10 mouse cellular contexts compared by ENCODE assay signal in genomic region chr11:82139492-82140094, GRCm38 (mm10). TPM values are rescaled to one million over a fixed set of nuclear protein-coding genes. Genes with fewer than 3 reads are reported as not detected.
DNase-seq lines count a peak whose midpoint lies in the region; ATAC-seq and TF ChIP-seq lines count a peak whose summit lies in the region.
"Had no signal": no experiment of that assay in that cellular context is flagged by ENCODE, and none has a peak within 500 bp of the region (broad histone marks: within the 10 kb centered on the region; RNA-seq: fewer than 3 reads in every experiment).

No protein-coding gene starts in this region.

- no peak overlapping the region for H3K4me3 ChIP-seq in hindbrain, postnatal 0 days (ENCODE audit: low read length)
- no peak overlapping the region for H3K4me3 ChIP-seq in hindbrain, embryonic 16.5 days (ENCODE audit: low read length)

- H3K36me3 ChIP-seq in hindbrain, postnatal 0 days (ENCODE audit: insufficient read depth, low read length), result no peaks in the 10 kb centered on the region
- H3K36me3 ChIP-seq in hindbrain, embryonic 16.5 days (ENCODE audit: control insufficient read depth, insufficient read depth, low read length), result no peaks in the 10 kb centered on the region

- in situ Hi-C loops in Patski (cut with MboI; ENCODE audit: low pct_unique_long_range_greater_than_20kb), result loop anchor here (5.0 kb wide), 1 partner anchor 33 kb away; no protein-coding TSS in a partner anchor

- CTCF ChIA-PET in Patski (lab: Charles Lee), result interaction anchor here (1.3 to 1.6 kb wide), 4 partner anchors 12 to 92 kb away, joined by 3 to 5 read pairs (median 3); no protein-coding TSS in a partner anchor

- H3K9ac ChIP-seq in hindbrain, postnatal 0 days (replicated peaks; ENCODE audit: low read length), result no peak overlapping the region
- H3K9ac ChIP-seq in hindbrain, embryonic 16.5 days (ENCODE audit: low read depth, low read length), result no peak overlapping the region

- DNase-seq in hindbrain, postnatal 0 days (ENCODE audit: low spot score), result peak; percentile 16
- DNase-seq in Patski (ENCODE audit: low read depth, low spot score), result peak; percentile 37
- peak; percentile 13 for DNase-seq in fat pad, adult 2 months (ENCODE audit: extremely low read depth, low read depth, low spot score)
- peak; percentile 15 to 39 for DNase-seq in lung, postnatal 4 days
- no peak for DNase-seq in cerebellum, postnatal 25 days
- DNase-seq in frontal cortex, postnatal 36 days (ENCODE audit: low spot score in 2 of 2), result no peak
- no peak for DNase-seq in left cerebral cortex, postnatal 36 days (ENCODE audit: low spot score in 2 of 2)
- DNase-seq: cerebellum, adult 18-20 months had no signal

- no peaks in the 10 kb centered on the region for H3K27me3 ChIP-seq in hindbrain, postnatal 0 days (ENCODE audit: insufficient read depth, low read length)
- H3K27me3 ChIP-seq in hindbrain, embryonic 16.5 days (replicated peaks; ENCODE audit: control insufficient read depth, insufficient read depth, low read length), result no peaks in the 10 kb centered on the region
- peaks cover 6% of the 10 kb centered on the region for H3K27me3 ChIP-seq in Patski

- no peak for ATAC-seq in hindbrain, postnatal 0 days
- ATAC-seq in hindbrain, embryonic 16.5 days, result no peak
- ATAC-seq in Patski, result peak; percentile 71

- no peak overlapping the region for H3K4me2 ChIP-seq in hindbrain, postnatal 0 days (ENCODE audit: low read depth, low read length)
- H3K4me2 ChIP-seq in hindbrain, embryonic 16.5 days (ENCODE audit: low read length), result no peak overlapping the region

- 63% methylated on average over 7 of the region's 7 CpGs for WGBS in hindbrain, postnatal 0 days
- WGBS in hindbrain, embryonic 16.5 days, result 64% methylated on average over 7 of the region's 7 CpGs

- POLR2A ChIA-PET in Patski (lab: Charles Lee), result interaction anchor here (0.6 to 0.7 kb wide), 2 partner anchors 23 to 125 kb away, joined by 3 to 4 read pairs; no protein-coding TSS in a partner anchor

- no peak for TF ChIP-seq CTCF in hindbrain, postnatal 0 days (IDR thresholded peaks at IDR 0.05; ENCODE audit: low read depth)
- no peak for TF ChIP-seq CTCF in Patski (IDR thresholded peaks at IDR 0.05)

- no peak overlapping the region; the same call in 1 of the 2 replicates for H3K27ac ChIP-seq in hindbrain, postnatal 0 days
- no peak overlapping the region for H3K27ac ChIP-seq in hindbrain, embryonic 16.5 days (ENCODE audit: low read depth, low read length)

- intact Hi-C loops in left cerebral cortex, postnatal 36 days (cut with DNase I), result no loop called here

- no peaks in the 10 kb centered on the region for H3K4me1 ChIP-seq in hindbrain, postnatal 0 days (ENCODE audit: insufficient read depth, low read length)
- no peaks in the 10 kb centered on the region for H3K4me1 ChIP-seq in hindbrain, embryonic 16.5 days (ENCODE audit: control insufficient read depth, insufficient read depth, low read depth, low read length)

- H3K9me3 ChIP-seq in hindbrain, postnatal 0 days (ENCODE audit: low read length), result no peaks in the 10 kb centered on the region
- no peaks in the 10 kb centered on the region for H3K9me3 ChIP-seq in hindbrain, embryonic 16.5 days (ENCODE audit: control insufficient read depth, low read length)

RNA-seq across cellular contexts. Expression of gene Ccl8, which starts 24.6 kb away (rescaled TPM):
- total RNA-seq in hindbrain, postnatal 0 days (2014; rRNA removed), result not detected in 2 replicates
- polyA plus RNA-seq in hindbrain, postnatal 0 days (2015; fragmentation: Nextera tagmentation; extraction: Ambion mirVana), result 0.43 TPM in 1 of 2 replicates, not detected in the other
- not detected in 2 replicates for polyA plus RNA-seq in hindbrain, embryonic 16.5 days (2015; fragmentation: Nextera tagmentation; extraction: Ambion mirVana)
- 1.2 TPM for polyA plus RNA-seq in Patski (2021)
- total RNA-seq in left cerebral cortex, postnatal 36 days (2021), result not detected
- total RNA-seq: left cerebral cortex, postnatal 25 days had no signal

RNA-seq across cellular contexts. Expression of gene Ccl12, which starts 37.9 kb away (rescaled TPM):
- total RNA-seq in hindbrain, postnatal 0 days (2014; rRNA removed), result 0.52 and 4.9 TPM in 2 replicates
- polyA plus RNA-seq in hindbrain, postnatal 0 days (2015; fragmentation: Nextera tagmentation; extraction: Ambion mirVana), result 7.7 and 8.0 TPM in 2 replicates
- 1.7 and 2.1 TPM in 2 replicates for polyA plus RNA-seq in hindbrain, embryonic 16.5 days (2015; fragmentation: Nextera tagmentation; extraction: Ambion mirVana)
- not detected for polyA plus RNA-seq in Patski (2021)
- not detected for total RNA-seq in left cerebral cortex, postnatal 36 days (2021)
- total RNA-seq: left cerebral cortex, postnatal 25 days had no signal

Comparison
In these comparisons a context has a peak if more than half of its experiments do, and no peak if none do; other contexts are left out.
1. DNase-seq: peak in hindbrain, postnatal 0 days (single experiment), Patski (single experiment), fat pad, adult 2 months (single experiment) and lung, postnatal 4 days (2 of 2); none in cerebellum, postnatal 25 days (0 of 2), frontal cortex, postnatal 36 days (0 of 2) and left cerebral cortex, postnatal 36 days (0 of 2).